Mouse (Mus musculus): Measurements from ENCODE around the gene Elfn2. TPM values are rescaled to one million over a fixed set of nuclear protein-coding genes. Genes with fewer than 3 reads are reported as not detected.

The Elfn2 gene
- total RNA-seq, 4 experiments from 2014 or later = 176 to 224 (median 201) TPM

Other genes with a start within 250 kb of the Elfn2 start
- gene Il2rb, start 223.5 kb downstream of the Elfn2 start, total RNA-seq (2022) = under 1 TPM; 0.12 to 0.50 (median 0.30) TPM
- 1 to 10 TPM; 2.1 to 3.4 (median 3.0) TPM for gene C1qtnf6, start 187.4 kb downstream of the Elfn2 start, total RNA-seq (2022)
- 10 to 100 TPM; 25.8 to 31.9 (median 27.1) TPM for gene Sstr3, start 174.1 kb downstream of the Elfn2 start, total RNA-seq (2022)
- 10 to 100 TPM in 1 of 4 experiments, 1 to 10 TPM in 3; 1.5 to 21.5 (median 4.6) TPM for gene Rac2, start 146.0 kb downstream of the Elfn2 start, total RNA-seq (2022)
- 10 to 100 TPM; 21.5 to 50.0 (median 36.0) TPM for gene Cyth4, start 121.7 kb downstream of the Elfn2 start, total RNA-seq (2022)
- 10 to 100 TPM in 1 of 4 experiments, 1 to 10 TPM in 3; 6.5 to 11.2 (median 8.1) TPM for gene Mfng, start 54.7 kb upstream of the Elfn2 start, total RNA-seq (2022)
- gene Card10, start 84.3 kb upstream of the Elfn2 start, total RNA-seq (2022) = 1 to 10 TPM; 6.6 to 8.2 (median 6.9) TPM
- gene Cdc42ep1, start 123.9 kb upstream of the Elfn2 start, total RNA-seq (2022) = 10 to 100 TPM; 14.5 to 18.7 (median 16.2) TPM
- gene Lgals2, start 136.8 kb upstream of the Elfn2 start, total RNA-seq (2022) = not detected
- 10 to 100 TPM; 59.2 to 63.9 (median 62.6) TPM for gene Gga1, start 158.4 kb upstream of the Elfn2 start, total RNA-seq (2022)
- gene Gm49510, start 180.9 kb upstream of the Elfn2 start, total RNA-seq (2022) = 1 to 10 TPM in 1 of 4 experiments, under 1 TPM in 2, not detected in 1; 0.34 to 1.2 (median 0.38) TPM
- gene Sh3bp1, start 181.0 kb upstream of the Elfn2 start, total RNA-seq (2022) = 10 to 100 TPM; 28.9 to 33.0 (median 31.8) TPM
- 100 to 1,000 TPM; 140 to 156 (median 148) TPM for gene Pdxp, start 195.1 kb upstream of the Elfn2 start, total RNA-seq (2022)
- gene Lgals1, start 208.0 kb upstream of the Elfn2 start, total RNA-seq (2022) = 10 to 100 TPM; 16.9 to 40.3 (median 28.2) TPM
- 10 to 100 TPM; 34.4 to 41.8 (median 37.7) TPM for gene Nol12, start 216.2 kb upstream of the Elfn2 start, total RNA-seq (2022)
- gene Triobp, start 229.0 kb upstream of the Elfn2 start, total RNA-seq (2022) = 10 to 100 TPM in 2 of 4 experiments, 1 to 10 TPM in 2; 7.0 to 14.1 (median 11.5) TPM

All from layer of hippocampus, adult 8-10 months (tissue).